Mouse (Mus musculus) midbrain, postnatal 0 days (tissue): ENCODE measurements around the gene Ptma. TPM values are rescaled to one million over a fixed set of nuclear protein-coding genes. Genes with fewer than 3 reads are reported as not detected.

Experiments
- ATAC-seq: fragments of 200-750 bp; cut with Nextera tagmentation; 2 replicates; pipeline ENCODE4 v1.8.0; 2017; ENCODE audit warnings: moderate number of reproducible peaks, mild to moderate bottlenecking, moderate TSS enrichment, moderate library complexity; ENCODE audit not compliant: low FRiP score
- DNase-seq: peaks from one replicate; pipeline ENCODE4 v3.0.0-alpha.2; 2015; ENCODE audit warnings: low spot score
- H3K27ac ChIP-seq: fragments of 300-500 bp; sonication (generic); 2 replicates; pipeline ENCODE4 v1.5.1; 2014; ENCODE audit warnings: low read depth, mild to moderate bottlenecking, low read length, mixed read lengths
- H3K27me3 ChIP-seq: fragments of 300-500 bp; sonication (generic); 2 replicates; pipeline ENCODE4 v1.6.1; 2014; ENCODE audit warnings: low read length, control low read depth, mixed read lengths; ENCODE audit not compliant: insufficient read depth
- H3K36me3 ChIP-seq: fragments of 300-500 bp; sonication (generic); 2 replicates; pipeline ENCODE4 v1.6.1; 2014; ENCODE audit warnings: low read length, control low read depth, mixed read lengths; ENCODE audit not compliant: insufficient read depth
- H3K4me1 ChIP-seq: fragments of 300-500 bp; sonication (generic); 2 replicates; pipeline ENCODE4 v1.6.1; 2014; ENCODE audit warnings: mild to moderate bottlenecking, control low read depth, antibody characterized with exemption, low read length, mixed read lengths; ENCODE audit not compliant: insufficient read depth
- H3K4me2 ChIP-seq: fragments of 300-500 bp; sonication (generic); 2 replicates; pipeline ENCODE4 v1.6.1; 2014; ENCODE audit warnings: low read depth, mild to moderate bottlenecking, low read length, mixed read lengths; ENCODE audit not compliant: poor library complexity, severe bottlenecking
- H3K4me3 ChIP-seq: fragments of 300-500 bp; sonication (generic); 2 replicates; pipeline ENCODE4 v1.5.1; 2014; ENCODE audit warnings: low read depth, mild to moderate bottlenecking, low read length, moderate library complexity
- H3K9ac ChIP-seq: fragments of 300-500 bp; sonication (generic); replicated peaks from 2 replicates; pipeline ENCODE4 v1.6.1; 2014; ENCODE audit warnings: mild to moderate bottlenecking, low read length, moderate library complexity, mixed read lengths; ENCODE audit not compliant: poor library complexity, severe bottlenecking
- H3K9me3 ChIP-seq: fragments of 300-500 bp; sonication (generic); 2 replicates; pipeline ENCODE4 v1.6.1; 2016; ENCODE audit warnings: low read length, control low read depth
- CTCF ChIP-seq: IDR thresholded peaks from 2 replicates; pipeline ENCODE4 v1.5.1; 2016; ENCODE audit warnings: antibody characterized with exemption, mild to moderate bottlenecking
- WGBS: fragments of 180-500 bp; shearing (Covaris S2); extraction: QIAGEN DNeasy Blood & Tissue Kit; methylation state at CpG from one replicate; pipeline ENCODE4 v1.1.7; 2014; 5-methylcytosine and 5-hydroxymethylcytosine counted together
- polyA plus RNA-seq: library from polyadenylated mRNA; unstranded; fragments of >200 nt; fragmentation: Nextera tagmentation; extraction: Ambion mirVana; gene quantifications from 2 replicates; pipeline ENCODE4 v1.2.1, GENCODE M21; 2015
- total RNA-seq: library from RNA; depleted of rRNA; stranded (reverse); fragments of >200 nt; gene quantifications from 2 replicates; pipeline ENCODE4 v1.2.3, GENCODE M21; 2014

The Ptma gene
- total and polyA plus RNA-seq, 2 experiments from 2014 or later: 947 to 1,354 TPM

- no peak overlapping the region for H3K9ac ChIP-seq
- H3K4me1 ChIP-seq: peaks cover 3% of the 10 kb centered on the region; the same call in 1 of the 2 replicates
- no peaks in the 10 kb centered on the region for H3K36me3 ChIP-seq
- peak; percentile 42 for DNase-seq
- no peak for TF ChIP-seq CTCF
- H3K27me3 ChIP-seq: no peaks in the 10 kb centered on the region
- 30% methylated on average over 1 of the region's 1 CpGs for WGBS
- H3K27ac ChIP-seq: no peak overlapping the region
- H3K4me3 ChIP-seq: no peak overlapping the region
- no peaks in the 10 kb centered on the region for H3K9me3 ChIP-seq
- H3K4me2 ChIP-seq: no peak overlapping the region
- no peak for ATAC-seq
These were observed 27.9 kb upstream of the Ptma start for GRCm38 (mm10) chr1:86498611-86499010.

GRCm38 (mm10) chr1:86499903-86500302 lies 26.6 kb upstream of the Ptma start:
- WGBS: 39% methylated on average over 3 of the region's 3 CpGs
- H3K9ac ChIP-seq: no peak overlapping the region
- H3K4me2 ChIP-seq: no peak overlapping the region
- no peak for ATAC-seq
- H3K9me3 ChIP-seq: no peaks in the 10 kb centered on the region
- TF ChIP-seq CTCF: peak; percentile 79
- H3K4me3 ChIP-seq: no peak overlapping the region
- no peaks in the 10 kb centered on the region for H3K27me3 ChIP-seq
- H3K36me3 ChIP-seq: no peaks in the 10 kb centered on the region
- no peak overlapping the region for H3K27ac ChIP-seq
- H3K4me1 ChIP-seq: peaks cover 6% of the 10 kb centered on the region
- DNase-seq: peak; percentile 64

GRCm38 (mm10) chr1:86500681-86501080 lies 25.8 kb upstream of the Ptma start:
- TF ChIP-seq CTCF: no peak
- no peak overlapping the region for H3K9ac ChIP-seq
- 81% methylated on average over 4 of the region's 4 CpGs for WGBS
- H3K4me3 ChIP-seq: no peak overlapping the region
- H3K27me3 ChIP-seq: no peaks in the 10 kb centered on the region
- no peak overlapping the region for H3K27ac ChIP-seq
- no peak for ATAC-seq
- no peaks in the 10 kb centered on the region for H3K36me3 ChIP-seq
- H3K9me3 ChIP-seq: no peaks in the 10 kb centered on the region
- no peak overlapping the region for H3K4me2 ChIP-seq
- H3K4me1 ChIP-seq: peaks cover 14% of the 10 kb centered on the region
- no peak for DNase-seq

GRCm38 (mm10) chr1:86501114-86501532 lies 25.4 kb upstream of the Ptma start:
- peak overlapping the region; percentile 63; the same call in 1 of the 2 replicates for H3K27ac ChIP-seq
- no peaks in the 10 kb centered on the region for H3K36me3 ChIP-seq
- H3K4me3 ChIP-seq: no peak overlapping the region
- no peaks in the 10 kb centered on the region for H3K9me3 ChIP-seq
- H3K27me3 ChIP-seq: no peaks in the 10 kb centered on the region
- no peak overlapping the region for H3K9ac ChIP-seq
- ATAC-seq (no peak), DNase-seq (peak; percentile 76)
- peak; percentile 67 for TF ChIP-seq CTCF
- peaks cover 14% of the 10 kb centered on the region for H3K4me1 ChIP-seq
- no peak overlapping the region for H3K4me2 ChIP-seq
- 33% methylated on average over 6 of the region's 6 CpGs for WGBS

- Histone ChIP-seq H3K27ac (peak overlapping the region; percentile 63; the same call in 1 of the 2 replicates), H3K36me3 (no peaks in the 10 kb centered on the region), H3K9ac (no peak overlapping the region), H3K4me2 (no peak overlapping the region), H3K27me3 (no peaks in the 10 kb centered on the region), H3K4me3 (no peak overlapping the region), H3K9me3 (no peaks in the 10 kb centered on the region), H3K4me1 (peaks cover 14% of the 10 kb centered on the region)
- whole genome bisulfite sequencing: 1% methylated on average over 4 of the region's 4 CpGs
- ATAC-seq: peak; percentile 4; the same call in 1 of the 2 replicates
- TF ChIP-seq CTCF: peak; percentile 99
- peak; percentile 92 for DNase-seq
These were observed 25.0 kb upstream of the Ptma start for GRCm38 (mm10) chr1:86501559-86501958.

GRCm38 (mm10) chr1:86502221-86503048 lies 24.1 kb upstream of the Ptma start:
- Histone ChIP-seq H3K4me1 (peaks cover 14% of the 10 kb centered on the region), H3K27me3 (no peaks in the 10 kb centered on the region), H3K9me3 (no peaks in the 10 kb centered on the region), H3K27ac (peak overlapping the region; percentile 63; the same call in 1 of the 2 replicates), H3K4me2 (no peak overlapping the region), H3K9ac (no peak overlapping the region), H3K36me3 (no peaks in the 10 kb centered on the region), H3K4me3 (no peak overlapping the region)
- WGBS: 19% methylated on average over 16 of the region's 17 CpGs
- no peak for DNase-seq
- no peak for ATAC-seq
- no peak for TF ChIP-seq CTCF
